Mouse (Mus musculus) heart, embryonic 15.5 days (tissue): Measurements from ENCODE around the gene Nkiras2. TPM values are rescaled to one million over a fixed set of nuclear protein-coding genes. Genes with fewer than 3 reads are reported as not detected.
A peak's percentile ranks its signal among the peaks of the same experiment; 100 is the strongest.

Experiments used
- ATAC-seq: fragments of 200-750 bp; cut with Nextera tagmentation; replicated peaks from 2 replicates; pipeline ENCODE4 v1.8.0; 2017; ENCODE audit warnings: low read depth, moderate TSS enrichment; ENCODE audit not compliant: insufficient number of reproducible peaks, insufficient read depth, low FRiP score
- H3K27ac ChIP-seq: fragments of 300-500 bp; sonication (generic); 2 replicates; pipeline ENCODE4 v1.5.1; 2015; ENCODE audit warnings: mild to moderate bottlenecking, inconsistent platforms
- H3K27me3 ChIP-seq: fragments of 300-500 bp; sonication (generic); 2 replicates; pipeline ENCODE4 v1.6.1; 2015; ENCODE audit warnings: inconsistent platforms
- H3K36me3 ChIP-seq: fragments of 300-500 bp; sonication (generic); 2 replicates; pipeline ENCODE4 v1.6.1; 2015; ENCODE audit warnings: mild to moderate bottlenecking, inconsistent platforms
- H3K4me1 ChIP-seq: fragments of 300-500 bp; sonication (generic); replicated peaks from 2 replicates; pipeline ENCODE4 v1.6.1; 2015; ENCODE audit warnings: inconsistent platforms
- H3K4me2 ChIP-seq: fragments of 300-500 bp; sonication (generic); 2 replicates; pipeline ENCODE4 v1.6.1; 2015; ENCODE audit warnings: inconsistent platforms, mild to moderate bottlenecking, moderate library complexity
- H3K4me3 ChIP-seq: fragments of 300-500 bp; sonication (generic); 2 replicates; pipeline ENCODE4 v1.5.1; 2015; ENCODE audit warnings: mild to moderate bottlenecking, inconsistent platforms
- H3K9ac ChIP-seq: fragments of 300-500 bp; sonication (generic); 2 replicates; pipeline ENCODE4 v1.6.1; 2015; ENCODE audit warnings: mild to moderate bottlenecking, inconsistent platforms
- H3K9me3 ChIP-seq: fragments of 300-500 bp; sonication (generic); replicated peaks from 2 replicates; pipeline ENCODE4 v1.6.1; 2016; ENCODE audit warnings: inconsistent platforms
- WGBS: fragments of 180-500 bp; shearing (Covaris S2); methylation state at CpG from one replicate; pipeline ENCODE4 v1.1.7; 2015; ENCODE audit warnings: mixed read lengths; 5-methylcytosine and 5-hydroxymethylcytosine counted together
- polyA plus RNA-seq: library from polyadenylated mRNA; unstranded; fragments of >200 nt; fragmentation: Nextera tagmentation; extraction: Ambion mirVana; gene quantifications from 2 replicates; pipeline ENCODE4 v1.2.1, GENCODE M21; 2015

The Nkiras2 gene
- polyA plus RNA-seq, 1 experiment from 2014 or later, result 59.8 TPM

- H3K9ac ChIP-seq, result peak overlapping the region; percentile 14; the same call in 1 of the 2 replicates
- no peaks in the 10 kb centered on the region for H3K36me3 ChIP-seq
- H3K4me1 ChIP-seq, result peaks cover 21% of the 10 kb centered on the region
- WGBS, result 6% methylated on average over 23 of the region's 23 CpGs
- H3K27me3 ChIP-seq, result peaks cover 16% of the 10 kb centered on the region
- peak overlapping the region; percentile 45 for H3K4me2 ChIP-seq
- no peaks in the 10 kb centered on the region for H3K9me3 ChIP-seq
- ATAC-seq, result no peak
- H3K27ac ChIP-seq, result no peak overlapping the region
- H3K4me3 ChIP-seq, result 0 out of 2 replicates have a peak overlapping the region, but pooled peaks have one; percentile 3
Observed at GRCm38 (mm10) chr11:100673169-100673568, 54.1 kb downstream of the Nkiras2 start.

Other genes with a start within 250 kb of the Nkiras2 start
- gene Jup, start 221.5 kb upstream of the Nkiras2 start, polyA plus RNA-seq, result 117 and 140 TPM in 2 replicates
- 48.3 and 63.1 TPM in 2 replicates for gene P3h4, start 204.4 kb upstream of the Nkiras2 start, polyA plus RNA-seq
- 86.3 and 119 TPM in 2 replicates for gene Fkbp10, start 203.5 kb upstream of the Nkiras2 start, polyA plus RNA-seq
- gene Nt5c3b, start 177.4 kb upstream of the Nkiras2 start, polyA plus RNA-seq, result 90.2 and 104 TPM in 2 replicates
- 0.33 and 0.42 TPM in 2 replicates for gene Klhl10, start 177.3 kb upstream of the Nkiras2 start, polyA plus RNA-seq
- 6.9 and 8.7 TPM in 2 replicates for gene Klhl11, start 146.5 kb upstream of the Nkiras2 start, polyA plus RNA-seq
- 49.5 and 76.6 TPM in 2 replicates for gene Acly, start 91.2 kb upstream of the Nkiras2 start, polyA plus RNA-seq
- gene Ttc25, start 73.6 kb upstream of the Nkiras2 start, polyA plus RNA-seq, result 0.66 TPM in 2 replicates
- 17.4 and 27.6 TPM in 2 replicates for gene Cnp, start 44.3 kb upstream of the Nkiras2 start, polyA plus RNA-seq
- 184 and 206 TPM in 2 replicates for gene Dnajc7, start 924 bp downstream of the Nkiras2 start, polyA plus RNA-seq
- 0.09 and 0.16 TPM in 2 replicates for gene Zfp385c, start 73.2 kb downstream of the Nkiras2 start, polyA plus RNA-seq
- gene Dhx58, start 85.0 kb downstream of the Nkiras2 start, polyA plus RNA-seq, result 1.5 and 2.1 TPM in 2 replicates
- gene Kat2a, start 93.2 kb downstream of the Nkiras2 start, polyA plus RNA-seq, result 26.5 and 36.7 TPM in 2 replicates
- gene Hspb9, start 94.6 kb downstream of the Nkiras2 start, polyA plus RNA-seq, result not detected in 2 replicates
- gene Rab5c, start 119.0 kb downstream of the Nkiras2 start, polyA plus RNA-seq, result 13.0 and 16.2 TPM in 2 replicates
- 0.10 TPM in 1 of 2 replicates, not detected in the other for gene Kcnh4, start 140.7 kb downstream of the Nkiras2 start, polyA plus RNA-seq
- gene Hcrt, start 143.7 kb downstream of the Nkiras2 start, polyA plus RNA-seq, result not detected in 2 replicates
- gene Ghdc, start 151.7 kb downstream of the Nkiras2 start, polyA plus RNA-seq, result 5.5 and 8.1 TPM in 2 replicates
- 25.3 and 34.6 TPM in 2 replicates for gene Stat5b, start 231.5 kb downstream of the Nkiras2 start, polyA plus RNA-seq
- gene Stat5a, start 240.1 kb downstream of the Nkiras2 start, polyA plus RNA-seq, result 6.1 and 11.9 TPM in 2 replicates